Mouse (Mus musculus) forebrain, embryonic 12.5 days (tissue): Measurements from ENCODE around the gene Aldh1b1. TPM values are rescaled to one million over a fixed set of nuclear protein-coding genes. Genes with fewer than 3 reads are reported as not detected.

Experiments
- ATAC-seq: fragments of 200-750 bp; cut with Nextera tagmentation; 2 replicates; pipeline ENCODE4 v1.8.0; 2017; ENCODE audit warnings: moderate TSS enrichment; ENCODE audit not compliant: low FRiP score
- H3K27ac ChIP-seq: fragments of 300-500 bp; sonication (generic); 2 replicates; pipeline ENCODE4 v1.5.1; 2016; ENCODE audit warnings: mild to moderate bottlenecking
- H3K27me3 ChIP-seq: fragments of 300-500 bp; sonication (generic); 2 replicates; pipeline ENCODE4 v1.6.1; 2016; ENCODE audit warnings: mild to moderate bottlenecking
- H3K36me3 ChIP-seq: fragments of 300-500 bp; sonication (generic); replicated peaks from 2 replicates; pipeline ENCODE4 v1.6.1; 2016; ENCODE audit warnings: mild to moderate bottlenecking
- H3K4me1 ChIP-seq: fragments of 300-500 bp; sonication (generic); 2 replicates; pipeline ENCODE4 v1.6.1; 2016
- H3K4me2 ChIP-seq: fragments of 300-500 bp; sonication (generic); 2 replicates; pipeline ENCODE4 v1.6.1; 2016; ENCODE audit warnings: mild to moderate bottlenecking, moderate library complexity
- H3K4me3 ChIP-seq: fragments of 300-500 bp; sonication (generic); replicated peaks from 2 replicates; pipeline ENCODE4 v1.5.1; 2016; ENCODE audit warnings: mild to moderate bottlenecking
- H3K9ac ChIP-seq: fragments of 300-500 bp; sonication (generic); 2 replicates; pipeline ENCODE4 v1.6.1; 2016; ENCODE audit warnings: mild to moderate bottlenecking
- H3K9me3 ChIP-seq: fragments of 300-500 bp; sonication (generic); 2 replicates; pipeline ENCODE4 v1.6.1; 2016
- WGBS: fragments of 180-500 bp; shearing (Covaris S2); methylation state at CpG from one replicate; pipeline ENCODE4 v1.1.7; 2016; 5-methylcytosine and 5-hydroxymethylcytosine counted together
- polyA plus RNA-seq: library from polyadenylated mRNA; unstranded; fragments of >200 nt; fragmentation: Nextera tagmentation; extraction: Ambion mirVana; gene quantifications from 2 replicates; pipeline ENCODE4 v1.2.1, GENCODE M21; 2016

Aldh1b1 gene
- polyA plus RNA-seq, 1 experiment from 2014 or later = 9.7 TPM

DNA sequence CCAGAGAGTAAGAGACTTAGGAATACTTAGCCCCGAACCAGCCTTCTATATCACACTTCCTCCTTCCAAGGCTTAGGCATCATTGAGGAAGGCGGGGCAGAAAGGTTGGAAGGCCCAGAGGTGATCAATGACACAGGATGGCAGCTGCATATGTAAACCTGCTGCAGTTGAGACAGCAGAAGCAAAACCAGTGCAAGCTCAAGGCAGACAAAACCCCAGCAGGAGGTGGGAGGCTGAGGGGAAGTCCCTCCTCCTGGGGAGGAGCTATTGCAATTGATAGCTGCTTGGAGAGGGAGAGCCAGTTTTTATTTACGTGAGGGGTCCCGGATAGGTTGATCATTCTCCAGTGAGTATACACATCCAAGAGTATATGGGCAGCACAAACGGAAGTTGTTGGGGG is 34.6 kb downstream of the Aldh1b1 start:
- WGBS = 36% methylated on average over 5 of the region's 5 CpGs
- Histone ChIP-seq H3K4me3 (no peak overlapping the region), H3K4me2 (no peak overlapping the region), H3K9me3 (no peaks in the 10 kb centered on the region), H3K9ac (no peak overlapping the region), H3K36me3 (no peaks in the 10 kb centered on the region), H3K27me3 (peaks cover 22% of the 10 kb centered on the region), H3K27ac (no peak overlapping the region), H3K4me1 (peaks cover 41% of the 10 kb centered on the region)
- ATAC-seq = no peak

DNA sequence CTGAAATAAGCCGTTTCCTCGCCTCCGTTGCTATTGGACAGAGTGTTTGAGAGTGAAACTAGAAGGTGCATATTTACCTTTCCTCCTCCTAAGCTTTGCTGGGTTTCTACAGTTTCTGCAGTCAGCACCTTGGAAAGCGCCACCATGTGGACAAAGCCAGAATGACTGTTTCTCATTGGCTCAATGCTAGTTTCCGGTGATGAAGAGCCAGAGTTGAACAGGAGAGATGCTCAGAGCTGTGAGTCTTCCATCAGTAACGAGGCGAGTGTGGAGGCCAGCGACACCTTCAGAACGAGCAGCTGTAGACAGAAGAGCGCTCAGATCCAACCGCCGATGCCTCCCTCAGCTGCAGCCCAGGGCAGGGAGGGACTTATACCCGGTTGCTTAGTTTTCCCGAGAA is 45.5 kb downstream of the Aldh1b1 start:
- peaks cover 9% of the 10 kb centered on the region for H3K4me1 ChIP-seq
- H3K9ac ChIP-seq = no peak overlapping the region
- 46% methylated on average over 14 of the region's 14 CpGs for WGBS
- no peak overlapping the region for H3K27ac ChIP-seq
- H3K4me3 ChIP-seq = no peak overlapping the region
- H3K27me3 ChIP-seq = peaks cover 13% of the 10 kb centered on the region; the same call in 1 of the 2 replicates
- H3K4me2 ChIP-seq = 0 out of 2 replicates have a peak overlapping the region, but pooled peaks have one; percentile 10
- H3K9me3 ChIP-seq = no peaks in the 10 kb centered on the region
- ATAC-seq = no peak
- H3K36me3 ChIP-seq = no peaks in the 10 kb centered on the region

DNA sequence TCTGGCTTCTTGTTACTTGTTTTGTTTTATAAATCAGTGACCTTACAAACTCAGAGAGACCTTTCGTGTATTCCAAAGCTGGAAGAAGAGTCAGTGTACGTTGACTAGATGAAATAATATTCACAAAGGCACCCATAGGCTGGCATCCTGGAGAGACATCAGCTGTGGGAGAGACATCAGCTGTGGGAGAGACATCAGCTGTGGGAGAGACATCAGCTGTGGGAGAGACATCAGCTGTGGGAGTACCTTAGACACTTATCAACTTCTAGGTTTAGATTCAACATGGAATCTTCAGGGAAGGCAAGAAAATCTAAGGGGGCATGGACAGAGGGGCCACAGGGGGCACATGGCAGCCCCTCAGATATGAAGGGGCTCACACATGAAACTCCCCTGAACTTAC is 47.4 kb downstream of the Aldh1b1 start:
- Histone ChIP-seq H3K27me3 (peaks cover 20% of the 10 kb centered on the region; the same call in 1 of the 2 replicates), H3K27ac (no peak overlapping the region), H3K4me3 (no peak overlapping the region), H3K9ac (no peak overlapping the region), H3K9me3 (no peaks in the 10 kb centered on the region), H3K36me3 (no peaks in the 10 kb centered on the region), H3K4me2 (no peak overlapping the region), H3K4me1 (peaks cover 13% of the 10 kb centered on the region)
- no peak for ATAC-seq
- 89% methylated on average over 2 of the region's 2 CpGs for WGBS

DNA sequence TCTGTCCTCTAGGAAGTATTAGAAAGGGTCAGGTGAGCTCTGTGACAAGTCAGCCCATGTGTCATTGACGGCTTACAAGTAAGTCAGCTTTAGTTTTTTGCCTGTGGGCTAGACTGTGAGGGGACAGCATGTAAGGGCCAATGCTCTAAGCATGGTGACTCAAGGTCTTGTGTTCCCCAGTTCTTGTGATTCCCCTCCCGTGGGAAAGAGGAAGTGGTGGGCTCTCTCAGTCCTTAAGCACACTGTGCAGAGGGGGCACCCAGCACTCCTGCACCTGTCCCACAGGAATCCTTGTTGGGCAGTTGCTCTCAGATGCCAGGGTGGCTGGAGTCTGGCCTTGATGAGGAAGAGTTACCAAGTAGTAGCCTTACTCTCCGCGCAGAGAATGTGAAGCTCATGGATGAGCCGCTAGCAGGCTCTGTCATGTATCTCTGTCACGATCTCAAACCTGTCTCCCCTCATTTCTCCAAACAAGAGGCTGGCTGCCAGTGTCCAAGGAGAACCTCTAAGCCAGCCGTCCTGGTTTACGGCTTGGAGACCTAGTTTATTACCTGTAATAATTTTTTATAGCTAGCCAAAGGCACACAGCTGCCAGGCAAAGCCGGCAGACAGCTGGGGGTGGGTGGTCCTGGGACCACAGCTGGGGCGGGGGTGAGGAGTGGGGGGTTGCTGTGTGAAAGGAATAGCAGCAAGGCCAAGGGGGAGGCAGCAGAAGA is 49.4 kb downstream of the Aldh1b1 start, which contains the start of gene Stra6l:
TSS of gene Stra6l (plus strand) at position 556 of the 716 bp plus-strand sequence.
- H3K4me1 ChIP-seq = peaks cover 22% of the 10 kb centered on the region
- H3K4me2 ChIP-seq = no peak within 1 kb of the TSS
- H3K27ac ChIP-seq = no peak within 1 kb of the TSS
- ATAC-seq = no peak
- no peak within 1 kb of the TSS for H3K9ac ChIP-seq
- no peak within 1 kb of the TSS for H3K4me3 ChIP-seq
- 78% methylated on average over 10 of the region's 10 CpGs for WGBS
- peaks cover 19% of the 10 kb centered on the region; the same call in 1 of the 2 replicates for H3K27me3 ChIP-seq
- no peaks in the 10 kb centered on the region for H3K36me3 ChIP-seq
- H3K9me3 ChIP-seq = no peaks in the 10 kb centered on the region

DNA sequence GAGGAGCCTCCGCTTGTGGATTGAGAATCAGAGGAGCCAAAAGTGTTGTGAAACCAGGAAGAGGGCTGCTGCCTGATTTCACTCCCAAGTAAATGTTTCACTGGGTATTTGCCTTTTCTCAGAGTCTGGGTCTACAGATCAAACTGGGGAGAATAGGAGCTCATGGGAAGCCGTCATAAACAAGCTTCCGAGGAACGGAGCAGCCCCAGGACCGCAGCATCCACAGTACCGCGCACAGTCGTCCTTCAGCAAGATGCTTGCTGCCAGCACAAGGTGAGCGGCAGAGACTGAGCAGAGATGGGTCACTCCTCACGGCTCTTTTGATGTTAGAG is 50.0 kb downstream of the Aldh1b1 start:
- H3K4me3 ChIP-seq = no peak overlapping the region
- peaks cover 20% of the 10 kb centered on the region; the same call in 1 of the 2 replicates for H3K27me3 ChIP-seq
- no peak overlapping the region for H3K4me2 ChIP-seq

DNA sequence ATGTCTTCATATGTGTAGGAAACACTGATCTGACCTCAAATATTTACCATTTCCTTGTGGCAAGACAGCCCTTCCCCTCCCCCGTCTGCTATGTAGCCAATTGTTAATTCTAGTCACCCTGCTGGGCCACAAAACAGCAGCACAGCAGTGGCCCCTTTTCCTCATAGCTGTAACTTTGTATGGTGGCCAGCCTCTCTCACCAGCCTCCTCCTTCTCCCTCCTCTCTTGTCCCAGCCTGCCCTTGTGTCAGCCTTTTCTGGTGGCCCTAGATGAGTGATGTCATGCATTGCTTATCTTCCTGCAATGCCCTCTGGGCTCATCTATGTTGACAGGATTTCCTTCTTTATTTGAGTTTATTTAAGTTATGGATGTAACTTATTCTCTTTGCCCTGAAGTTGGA is 50.6 kb downstream of the Aldh1b1 start:
- no peaks in the 10 kb centered on the region for H3K9me3 ChIP-seq
- H3K4me3 ChIP-seq = no peak overlapping the region
- no peak overlapping the region for H3K4me2 ChIP-seq
- no peak overlapping the region for H3K9ac ChIP-seq
- no peaks in the 10 kb centered on the region for H3K36me3 ChIP-seq
- H3K27me3 ChIP-seq = peaks cover 20% of the 10 kb centered on the region; the same call in 1 of the 2 replicates
- 22% methylated on average over 1 of the region's 1 CpGs for WGBS
- no peak overlapping the region for H3K27ac ChIP-seq
- no peak for ATAC-seq
- peaks cover 22% of the 10 kb centered on the region for H3K4me1 ChIP-seq

More for the DNA sequence above, 50.0 kb downstream of the Aldh1b1 start:
- no peak for ATAC-seq
- H3K27ac ChIP-seq = no peak overlapping the region
- no peaks in the 10 kb centered on the region for H3K36me3 ChIP-seq
- WGBS = 51% methylated on average over 10 of the region's 10 CpGs
- H3K4me1 ChIP-seq = peaks cover 22% of the 10 kb centered on the region
- no peak overlapping the region for H3K9ac ChIP-seq
- no peaks in the 10 kb centered on the region for H3K9me3 ChIP-seq

DNA sequence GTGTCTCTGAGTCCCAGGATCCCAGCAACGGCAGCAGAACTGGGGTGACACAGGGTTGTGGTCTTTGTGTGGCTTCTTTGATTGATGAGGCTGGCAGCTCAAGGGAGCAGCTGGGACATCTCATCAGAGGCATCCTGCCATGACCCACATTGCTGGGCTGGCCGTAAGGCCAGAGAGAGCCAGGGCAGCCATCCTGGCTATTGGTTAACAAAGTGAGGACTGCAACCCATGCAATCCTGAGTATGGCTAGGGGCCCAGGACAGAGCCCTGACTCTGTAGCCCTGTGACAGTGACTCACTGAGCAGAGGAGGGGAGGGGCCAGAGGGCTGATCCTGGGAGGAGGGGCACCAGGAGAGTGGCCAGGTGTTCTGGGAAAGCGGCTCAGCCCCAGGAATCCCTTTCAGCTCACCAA is 52.8 kb downstream of the Aldh1b1 start:
- WGBS = 54% methylated on average over 3 of the region's 3 CpGs

DNA sequence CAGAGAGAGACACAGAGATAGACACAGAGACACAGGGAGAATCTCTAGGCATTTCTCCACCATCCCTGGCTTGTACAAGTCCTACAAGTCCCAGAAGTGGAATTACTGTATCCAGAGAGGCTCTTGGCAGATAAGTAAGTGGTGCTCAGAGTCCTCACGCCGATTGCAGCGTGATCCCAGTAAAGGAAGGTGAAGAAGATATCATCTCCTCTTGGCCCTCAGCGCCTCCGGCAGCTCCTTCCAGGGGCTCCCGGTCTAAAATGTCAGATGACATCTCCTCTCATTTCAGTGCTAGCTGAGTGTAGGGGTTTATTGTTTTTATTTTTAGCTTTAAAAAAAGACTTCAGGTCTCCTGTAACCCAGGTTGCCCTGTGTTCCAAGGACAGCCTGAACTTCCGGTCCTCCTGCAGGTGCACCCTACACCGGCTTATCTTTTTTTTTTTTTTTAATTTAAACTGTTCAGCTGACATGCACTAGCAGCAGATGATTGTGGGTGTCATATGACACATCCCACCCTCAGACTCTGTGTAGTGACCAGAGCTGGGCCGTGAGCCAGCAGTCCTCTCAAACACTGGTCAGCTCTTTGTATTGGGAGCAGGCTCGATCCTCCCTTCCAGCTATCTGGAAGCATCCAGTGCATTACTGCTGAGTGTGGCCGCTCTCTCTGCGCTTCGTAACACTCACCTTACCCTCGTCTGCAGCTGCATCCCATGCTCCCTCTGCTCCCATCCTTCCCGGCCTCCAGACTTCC is 54.8 kb downstream of the Aldh1b1 start:
- H3K4me1 ChIP-seq = peaks cover 22% of the 10 kb centered on the region
- no peak for ATAC-seq
- H3K4me2 ChIP-seq = no peak overlapping the region
- H3K4me3 ChIP-seq = no peak overlapping the region
- H3K36me3 ChIP-seq = no peaks in the 10 kb centered on the region
- peaks cover 24% of the 10 kb centered on the region for H3K27me3 ChIP-seq
- H3K27ac ChIP-seq = no peak overlapping the region
- H3K9me3 ChIP-seq = no peaks in the 10 kb centered on the region
- WGBS = 79% methylated on average over 15 of the region's 15 CpGs
- no peak overlapping the region for H3K9ac ChIP-seq

More for the DNA sequence above, 52.8 kb downstream of the Aldh1b1 start:
- Histone ChIP-seq H3K36me3 (no peaks in the 10 kb centered on the region), H3K9me3 (no peaks in the 10 kb centered on the region), H3K27me3 (peaks cover 21% of the 10 kb centered on the region), H3K4me1 (peaks cover 25% of the 10 kb centered on the region), H3K9ac (no peak overlapping the region), H3K4me3 (no peak overlapping the region), H3K27ac (no peak overlapping the region), H3K4me2 (no peak overlapping the region)
- no peak for ATAC-seq

Other genes with a start within 250 kb of the Aldh1b1 start
- gene Igfbpl1, start 27.9 kb downstream of the Aldh1b1 start, polyA plus RNA-seq = 55.9 and 74.5 TPM in 2 replicates
- gene Stra6l, start 49.6 kb downstream of the Aldh1b1 start, polyA plus RNA-seq = 0.65 and 1.2 TPM in 2 replicates
- gene Ccdc180, start 91.3 kb downstream of the Aldh1b1 start, polyA plus RNA-seq = 0.11 and 0.17 TPM in 2 replicates
- 12.2 and 14.3 TPM in 2 replicates for gene Tdrd7, start 166.3 kb downstream of the Aldh1b1 start, polyA plus RNA-seq
- gene Tmod1, start 239.9 kb downstream of the Aldh1b1 start, polyA plus RNA-seq = 0.67 and 1.1 TPM in 2 replicates